Mouse (Mus musculus) heart, postnatal 14 days (tissue): ENCODE data around the gene Eng. TPM values are rescaled to one million over a fixed set of nuclear protein-coding genes. Genes with fewer than 3 reads are reported as not detected.
A peak's percentile ranks its signal among the peaks of the same experiment; 100 is the strongest.

Experiments used
- DNase-seq, 2 experiments: peaks; one replicate each; pipeline ENCODE4 v3.0.0; 2021 to 2022
- intact Hi-C: fragments of 180-260 bp; cut with DNase I; formaldehyde crosslinking; loops from one replicate; pipeline ENCODE4 v1.15.1; 2025
- total RNA-seq, 2 experiments: library from RNA; stranded (reverse); gene quantifications; 2 replicates each; pipeline ENCODE4 v1.2.3; 2021

The Eng gene
- total RNA-seq, 2 experiments from 2014 or later, result 148 to 162 TPM

- DNase-seq, result no peak
- intact Hi-C loops, result no loop called here
These were observed 5.8 kb upstream of the Eng start for GRCm38 (mm10) chr2:32640550-32641051.

GRCm38 (mm10) chr2:32641810-32642209, 4.6 kb upstream of the Eng start:
- intact Hi-C loops, result no loop called here
- no peak for DNase-seq

- peak; percentile 68 to 75 for DNase-seq
- intact Hi-C loops, result no loop called here
These were observed 3.6 kb upstream of the Eng start for GRCm38 (mm10) chr2:32642813-32643212.

GRCm38 (mm10) chr2:32644083-32644482, 2.3 kb upstream of the Eng start:
- DNase-seq, result no peak
- intact Hi-C loops, result no loop called here

GRCm38 (mm10) chr2:32644799-32645475, 1.5 kb upstream of the Eng start:
- DNase-seq, result no peak
- intact Hi-C loops, result no loop called here

- no peak for DNase-seq
- intact Hi-C loops, result no loop called here
These were observed 748 bp upstream of the Eng start for GRCm38 (mm10) chr2:32645647-32646046.

- intact Hi-C loops, result no loop called here
- no peak for DNase-seq
These were observed 971 bp downstream of the Eng start for GRCm38 (mm10) chr2:32647366-32647765.

- intact Hi-C loops, result no loop called here
- DNase-seq, result no peak
These were observed 7.4 kb downstream of the Eng start for GRCm38 (mm10) chr2:32653764-32654163.

GRCm38 (mm10) chr2:32654743-32655393, 8.5 kb downstream of the Eng start:
- intact Hi-C loops, result no loop called here
- no peak for DNase-seq

GRCm38 (mm10) chr2:32655394-32655744, 9.0 kb downstream of the Eng start:
- intact Hi-C loops, result no loop called here
- no peak for DNase-seq

- DNase-seq, result peak; percentile 75
- intact Hi-C loops, result no loop called here
These were observed 9.4 kb downstream of the Eng start for GRCm38 (mm10) chr2:32655826-32656225.

- no peak for DNase-seq
- intact Hi-C loops, result no loop called here
These were observed 12.5 kb downstream of the Eng start for GRCm38 (mm10) chr2:32658873-32659272.

- intact Hi-C loops, result no loop called here
- DNase-seq, result peak in 1 of 2 experiments; percentile 47
These were observed 15.2 kb downstream of the Eng start for GRCm38 (mm10) chr2:32661509-32662107.

GRCm38 (mm10) chr2:32662291-32662690, 15.9 kb downstream of the Eng start:
- no peak for DNase-seq
- intact Hi-C loops, result no loop called here

GRCm38 (mm10) chr2:32665345-32665744, 18.9 kb downstream of the Eng start:
- intact Hi-C loops, result no loop called here
- no peak for DNase-seq

- DNase-seq, result no peak
- intact Hi-C loops, result no loop called here
These were observed 19.5 kb downstream of the Eng start for GRCm38 (mm10) chr2:32665853-32666252.

GRCm38 (mm10) chr2:32667775-32668174, 21.4 kb downstream of the Eng start:
- no peak for DNase-seq
- intact Hi-C loops, result no loop called here

- no peak for DNase-seq
- intact Hi-C loops, result no loop called here
These were observed 21.8 kb downstream of the Eng start for GRCm38 (mm10) chr2:32668176-32668575.

GRCm38 (mm10) chr2:32669876-32670275, 23.5 kb downstream of the Eng start:
- DNase-seq, result no peak
- intact Hi-C loops, result no loop called here

GRCm38 (mm10) chr2:32671147-32671546, 24.8 kb downstream of the Eng start:
- intact Hi-C loops, result no loop called here
- DNase-seq, result no peak

GRCm38 (mm10) chr2:32671907-32672595, 25.7 kb downstream of the Eng start:
- intact Hi-C loops, result no loop called here
- no peak for DNase-seq
